Mouse (Mus musculus) central nervous system, embryonic 14 days (tissue): Measurements from ENCODE around the gene Hcar1. TPM values are rescaled to one million over a fixed set of nuclear protein-coding genes. Genes with fewer than 3 reads are reported as not detected.

Source experiments
- polyA plus RNA-seq: library from polyadenylated mRNA; depleted of rRNA; stranded (reverse); fragments of >200 nt; gene quantifications from 2 replicates; pipeline ENCODE4 v1.2.3, GENCODE M21; 2012; rRNA removed

The Hcar1 gene
- 0.32 and 0.34 TPM in 2 replicates for polyA plus RNA-seq

DNA sequence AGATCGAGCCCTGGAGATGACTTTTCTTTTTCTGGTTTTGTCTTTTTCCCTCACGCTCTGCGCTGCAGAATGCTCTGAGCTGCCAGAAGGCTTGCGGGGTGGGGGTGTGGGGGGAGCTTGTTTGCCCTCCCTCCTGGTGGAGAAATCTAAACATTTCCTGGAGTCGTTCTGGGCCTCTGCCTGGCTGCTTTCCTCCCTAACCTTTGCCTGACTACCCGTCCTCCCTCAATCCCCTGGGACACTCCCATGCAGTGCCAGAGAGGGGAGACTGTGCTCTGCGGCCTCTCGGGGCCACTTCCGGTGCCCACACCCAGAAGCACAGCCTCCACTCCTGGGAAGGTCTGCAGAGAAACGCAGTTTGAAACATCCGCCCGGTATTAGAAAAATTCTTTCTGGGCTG is at the start of gene Hcar1:
TSS of gene Hcar1 (minus strand) at position 93 of the 400 bp plus-strand sequence.

GRCm38 (mm10) chr5:123927118-123927517 is 47.3 kb upstream of the Hcar1 start, which contains the start of gene Gm43518:
Gm43518 (plus strand) TSS chr5:123927418.

GRCm38 (mm10) chr5:123906976-123907630 is 27.3 kb upstream of the Hcar1 start, which contains the start of gene Denr:
Denr (plus strand) TSS chr5:123907175.

DNA sequence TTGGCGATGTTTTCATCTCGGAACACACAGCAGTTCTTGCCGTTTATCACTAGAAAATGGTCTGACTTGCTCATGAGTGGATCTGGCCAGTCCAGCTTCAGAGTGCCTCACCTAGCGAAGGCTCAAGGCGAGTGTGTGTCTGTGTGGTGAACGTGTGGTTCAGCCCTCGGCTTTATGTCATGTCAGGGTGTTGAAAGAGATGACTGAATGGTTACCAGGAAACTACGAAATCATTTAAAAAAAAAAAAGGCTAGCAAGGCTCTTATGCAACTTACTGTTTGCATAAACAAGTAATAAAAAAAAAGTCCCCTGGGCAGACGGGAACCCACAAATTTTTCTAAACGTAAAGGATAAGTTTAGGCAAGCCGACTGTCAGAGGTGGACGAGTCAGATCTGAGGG is 14.5 kb downstream of the Hcar1 start, which contains the start of gene Hcar2:
TSS of gene Hcar2 (minus strand) at position 135 of the 400 bp plus-strand sequence.

Other genes starting within 250 kb of the Hcar1 start
- gene Clip1, start 195.4 kb downstream of the Hcar1 start, polyA plus RNA-seq = 82.7 and 86.3 TPM in 2 replicates
- 85.6 and 91.2 TPM in 2 replicates for gene Zcchc8, start 158.9 kb downstream of the Hcar1 start, polyA plus RNA-seq
- gene Rsrc2, start 130.6 kb downstream of the Hcar1 start, polyA plus RNA-seq = 136 and 152 TPM in 2 replicates
- 16.6 and 19.0 TPM in 2 replicates for gene Kntc1, start 130.3 kb downstream of the Hcar1 start, polyA plus RNA-seq
- gene Hcar2, start 14.5 kb downstream of the Hcar1 start, polyA plus RNA-seq = 0.07 and 0.31 TPM in 2 replicates
- 75.0 and 82.4 TPM in 2 replicates for gene Denr, start 27.2 kb upstream of the Hcar1 start, polyA plus RNA-seq
- gene Gm43518, start 47.4 kb upstream of the Hcar1 start, polyA plus RNA-seq = 1.7 and 3.1 TPM in 2 replicates
- gene Ccdc62, start 50.7 kb upstream of the Hcar1 start, polyA plus RNA-seq = 6.9 and 7.0 TPM in 2 replicates
- gene Hip1r, start 93.6 kb upstream of the Hcar1 start, polyA plus RNA-seq = 21.5 and 22.6 TPM in 2 replicates
- 75.9 and 94.4 TPM in 2 replicates for gene Vps37b, start 152.2 kb upstream of the Hcar1 start, polyA plus RNA-seq
- 5.8 and 6.3 TPM in 2 replicates for gene Abcb9, start 215.8 kb upstream of the Hcar1 start, polyA plus RNA-seq
- gene Ogfod2, start 232.3 kb upstream of the Hcar1 start, polyA plus RNA-seq = 34.7 and 38.1 TPM in 2 replicates
- 88.9 and 93.8 TPM in 2 replicates for gene Arl6ip4, start 236.1 kb upstream of the Hcar1 start, polyA plus RNA-seq